Mouse (Mus musculus): Measurements from ENCODE around the gene Snx13. TPM values are rescaled to one million over a fixed set of nuclear protein-coding genes. Genes with fewer than 3 reads are reported as not detected.

Gene Snx13
- polyA plus RNA-seq, 1 experiment from 2014 or later: 28.8 TPM

MicroRNAs encoded within 50 kb of the gene (microRNA counts, 519-probe panel; counts per million panel counts)
- microRNA mmu-miR-680: 386 counts per million, percentile 18 among the panel's probes with 10 or more counts

Small RNA genes lying within 50 kb of the gene (microRNA-seq; reads per million reads assigned to microRNA genes)
- gene Mir680-3: not detected

Other genes starting within 250 kb of the Snx13 start
- 11.2 and 12.6 TPM in 2 replicates for gene Hdac9, start 130.1 kb upstream of the Snx13 start, polyA plus RNA-seq (2015; fragmentation: Nextera tagmentation; extraction: Ambion mirVana)
- gene Prps1l1, start 62.4 kb upstream of the Snx13 start, polyA plus RNA-seq (2015; fragmentation: Nextera tagmentation; extraction: Ambion mirVana): not detected in 2 replicates